Mouse (Mus musculus) thymus, adult 2 months (tissue): ENCODE measurements around the gene Psmb4. TPM values are rescaled to one million over a fixed set of nuclear protein-coding genes. Genes with fewer than 3 reads are reported as not detected.
A peak's percentile ranks its signal among the peaks of the same experiment; 100 is the strongest.
"Not testable (repeated sequence)": the region's sequence is repeated elsewhere in the genome, so short reads cannot be mapped to it uniquely, and the experiment has no call there.

Experiments
- DNase-seq: peaks from one replicate; pipeline ENCODE4 v3.0.0; 2021
- H3K27ac ChIP-seq: fragments of 200-500 bp; 2 replicates; pipeline ENCODE4 v1.5.1; 2012; ENCODE audit warnings: low read length, control low read depth; ENCODE audit not compliant: control insufficient read depth, insufficient read depth
- H3K27me3 ChIP-seq: fragments of 200-500 bp; 2 replicates; pipeline ENCODE4 v1.6.1; 2012; ENCODE audit warnings: mild to moderate bottlenecking, low read length, moderate library complexity, mixed read lengths; ENCODE audit not compliant: control insufficient read depth, insufficient read depth
- H3K36me3 ChIP-seq: fragments of 200-500 bp; 2 replicates; pipeline ENCODE4 v1.6.1; 2012; ENCODE audit warnings: mild to moderate bottlenecking, low read length, moderate library complexity; ENCODE audit not compliant: control insufficient read depth, insufficient read depth
- H3K4me1 ChIP-seq: fragments of 200-500 bp; replicated peaks from 2 replicates; pipeline ENCODE4 v1.6.1; 2012; ENCODE audit warnings: low read length; ENCODE audit not compliant: control insufficient read depth, insufficient read depth
- H3K4me3 ChIP-seq: fragments of 200-500 bp; 2 replicates; pipeline ENCODE4 v1.5.1; 2012; ENCODE audit warnings: mild to moderate bottlenecking, low read length, control low read depth, moderate library complexity; ENCODE audit not compliant: control insufficient read depth, insufficient read depth
- CTCF ChIP-seq: fragments of 200-500 bp; IDR thresholded peaks from 2 replicates; pipeline ENCODE4 v1.5.1; 2012; ENCODE audit warnings: mild to moderate bottlenecking, control low read depth, low read length, moderate library complexity, borderline replicate concordance; ENCODE audit not compliant: control insufficient read depth, poor library complexity, insufficient read depth; ENCODE audit errors: extremely low read depth
- POLR2A ChIP-seq: fragments of 200-500 bp; IDR thresholded peaks from 2 replicates; pipeline ENCODE4 v1.6.1; 2012; ENCODE audit warnings: mild to moderate bottlenecking, low read length, control low read depth, moderate library complexity; ENCODE audit not compliant: control insufficient read depth, poor library complexity, insufficient read depth; ENCODE audit errors: extremely low read depth
- WGBS: fragments of 180-500 bp; shearing (Covaris S2); methylation state at CpG from one replicate; pipeline ENCODE4 v1.1.7; 2018; 5-methylcytosine and 5-hydroxymethylcytosine counted together
- polyA plus RNA-seq: library from polyadenylated mRNA; depleted of rRNA; stranded (reverse); fragments of >200 nt; gene quantifications from 2 replicates; pipeline ENCODE4 v1.2.3, GENCODE M21; 2012; rRNA removed

The Psmb4 gene
- polyA plus RNA-seq, result 314 and 384 TPM in 2 replicates

DNA sequence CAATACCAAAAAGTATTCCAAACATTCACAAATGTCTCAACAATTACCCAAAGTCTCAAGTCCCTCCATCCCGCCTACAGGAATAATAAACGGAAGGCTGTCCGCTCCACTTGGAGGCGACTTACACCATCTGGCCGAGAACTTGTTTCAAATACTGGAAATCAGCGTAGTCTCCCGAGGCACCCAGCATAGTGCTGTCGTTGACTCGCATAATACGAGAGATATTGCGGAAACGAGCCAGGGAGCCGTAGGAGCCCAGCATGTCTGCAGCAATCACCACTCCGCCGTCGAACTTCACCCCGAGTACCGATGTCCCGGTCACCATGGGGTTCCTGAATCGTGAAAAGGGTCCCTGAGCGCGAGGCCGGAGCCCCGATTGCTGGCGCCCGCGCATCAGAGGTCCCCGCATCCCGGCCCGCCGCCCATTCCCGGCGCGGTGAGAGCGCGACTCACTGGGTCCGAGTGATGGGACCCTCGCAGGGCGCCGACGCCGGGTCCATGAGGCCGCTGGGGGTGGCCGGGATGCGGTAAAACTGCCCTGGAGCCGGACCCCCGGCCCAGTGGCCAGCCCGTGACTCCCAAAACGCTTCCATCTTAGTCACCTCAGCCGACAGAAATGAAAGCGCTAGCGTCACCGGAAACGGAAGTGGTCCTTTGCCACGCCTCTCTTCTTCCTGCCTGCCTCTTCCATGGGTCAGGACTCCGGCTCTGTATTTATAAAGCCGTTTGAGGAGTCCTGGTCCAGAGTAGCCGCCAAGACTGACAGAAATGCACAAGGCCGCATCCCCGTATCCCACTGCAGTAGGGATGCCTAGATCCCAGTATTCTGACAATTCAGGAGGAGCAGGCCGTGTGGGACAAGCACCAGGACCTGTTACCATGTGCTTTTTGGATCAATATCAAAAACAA is at the start of gene Psmb4:
TSS of gene Psmb4 (minus strand) at position 646 of the 909 bp plus-strand sequence.
- no peak within 1 kb of the TSS for H3K27ac ChIP-seq
- H3K27me3 ChIP-seq, result no peaks in the 10 kb centered on the region
- no peak for TF ChIP-seq CTCF
- peak; percentile 67 for TF ChIP-seq POLR2A
- peak within 1 kb of the TSS; percentile 92 for H3K4me3 ChIP-seq
- peak; percentile 81 for DNase-seq
- H3K36me3 ChIP-seq, result peaks cover 23% of the 10 kb centered on the region
- H3K4me1 ChIP-seq, result peaks cover 5% of the 10 kb centered on the region
- WGBS, result under 1% methylated on average over 61 of the region's 61 CpGs

- not testable (repeated sequence) for H3K36me3 ChIP-seq, H3K4me3 ChIP-seq, H3K27ac ChIP-seq, H3K27me3 ChIP-seq, H3K4me1 ChIP-seq, DNase-seq
- WGBS, result 93% methylated on average over 5 of the region's 5 CpGs
These were observed 49.4 kb upstream of the Psmb4 start for GRCm38 (mm10) chr3:94936147-94936546.

DNA sequence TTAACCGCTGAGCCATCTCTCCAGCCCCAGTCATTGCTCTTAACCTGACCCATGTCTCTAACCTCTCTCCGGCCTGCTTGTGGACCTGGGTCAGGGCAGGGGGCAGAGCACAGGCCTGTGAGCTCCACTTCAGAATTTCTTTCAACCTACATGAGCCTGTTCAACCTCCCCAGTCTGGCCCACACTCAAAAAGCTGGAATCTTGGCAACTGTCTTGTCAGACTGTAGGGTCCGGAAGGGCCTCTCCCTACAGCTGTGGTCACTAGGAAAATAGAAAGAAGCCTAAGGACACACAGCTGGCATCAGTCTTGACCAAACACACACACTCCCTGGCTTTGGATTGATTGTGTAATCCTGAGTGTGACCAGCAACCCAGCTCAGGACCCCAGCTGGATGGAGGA is 48.6 kb upstream of the Psmb4 start:
- H3K4me1 ChIP-seq, H3K27ac ChIP-seq, H3K4me3 ChIP-seq, DNase-seq, H3K36me3 ChIP-seq, H3K27me3 ChIP-seq: not testable (repeated sequence)
- WGBS, result 96% methylated on average over 3 of the region's 3 CpGs

- H3K27me3 ChIP-seq, H3K4me1 ChIP-seq, DNase-seq, H3K27ac ChIP-seq, H3K4me3 ChIP-seq, H3K36me3 ChIP-seq: not testable (repeated sequence)
- 97% methylated on average over 3 of the region's 3 CpGs for WGBS
These were observed 47.8 kb upstream of the Psmb4 start for GRCm38 (mm10) chr3:94934564-94934963.

GRCm38 (mm10) chr3:94933604-94934003 is 46.8 kb upstream of the Psmb4 start:
- H3K27ac ChIP-seq, H3K4me3 ChIP-seq, H3K36me3 ChIP-seq, H3K27me3 ChIP-seq, H3K4me1 ChIP-seq, DNase-seq: not testable (repeated sequence)
- WGBS, result no CpG with 5 or more reads among the region's 2 CpGs

GRCm38 (mm10) chr3:94932809-94933564 is 46.2 kb upstream of the Psmb4 start, which contains the start of gene Selenbp1:
Gene Selenbp1 (plus strand): TSS chr3:94933056.
- TF ChIP-seq POLR2A (no peak), CTCF (no peak)
- H3K4me3 ChIP-seq, result peak within 1 kb of the TSS; percentile 29
- no peak within 1 kb of the TSS for H3K27ac ChIP-seq
- WGBS, result 6% methylated on average over 16 of the region's 16 CpGs
- no peaks in the 10 kb centered on the region for H3K36me3 ChIP-seq
- peaks cover 5% of the 10 kb centered on the region for H3K4me1 ChIP-seq
- DNase-seq, result no peak
- H3K27me3 ChIP-seq, result no peaks in the 10 kb centered on the region

GRCm38 (mm10) chr3:94932279-94932678 is 45.5 kb upstream of the Psmb4 start:
- WGBS, result 77% methylated on average over 2 of the region's 2 CpGs
- H3K36me3 ChIP-seq, H3K4me3 ChIP-seq, H3K27me3 ChIP-seq, H3K27ac ChIP-seq, DNase-seq, H3K4me1 ChIP-seq: not testable (repeated sequence)

- H3K27ac ChIP-seq, H3K36me3 ChIP-seq, H3K4me1 ChIP-seq, H3K27me3 ChIP-seq, H3K4me3 ChIP-seq, DNase-seq: not testable (repeated sequence)
- WGBS, result 86% methylated on average over 10 of the region's 10 CpGs
These were observed 44.8 kb upstream of the Psmb4 start for GRCm38 (mm10) chr3:94931427-94932082.

DNA sequence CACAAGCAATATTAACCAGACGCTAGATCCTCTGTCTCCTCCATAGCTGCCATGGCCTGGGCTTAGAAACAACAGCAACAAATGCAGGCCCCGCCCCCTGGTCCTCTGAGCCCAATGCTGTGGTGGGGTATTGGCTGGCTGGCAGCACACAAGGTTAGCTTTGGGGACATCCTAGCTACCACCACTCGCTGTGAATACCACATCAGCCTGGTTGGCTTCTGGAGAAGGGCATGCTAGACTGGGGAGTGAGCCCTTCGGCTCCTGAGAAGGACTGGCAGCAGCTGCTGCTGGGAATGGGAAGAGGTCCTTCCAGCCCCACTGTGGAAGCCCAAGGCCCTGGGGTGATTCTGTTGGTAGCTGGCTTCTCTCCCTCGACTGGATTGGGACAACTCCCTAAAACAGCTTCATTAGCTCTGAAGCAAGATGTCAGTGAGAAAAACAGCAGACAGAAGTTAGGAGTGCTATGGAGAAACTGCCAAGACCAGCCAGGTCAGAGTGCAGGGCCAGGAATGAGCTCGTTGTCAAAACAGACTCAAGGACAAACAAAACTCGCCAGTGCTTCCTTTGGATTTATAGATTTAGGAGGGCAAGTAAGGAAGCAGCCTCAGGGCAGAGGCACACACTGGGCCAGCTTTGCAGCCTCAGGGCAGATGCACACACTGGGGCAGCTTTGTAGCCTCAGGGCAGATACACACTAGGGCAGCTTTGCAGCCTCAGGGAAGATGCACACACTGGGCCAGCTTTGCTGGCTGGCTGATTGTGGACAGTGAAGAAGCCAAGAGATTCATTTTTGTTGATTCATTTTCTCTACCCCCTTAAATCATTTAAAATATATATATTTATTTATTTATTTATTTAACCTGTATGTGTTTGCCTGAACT is 43.9 kb upstream of the Psmb4 start:
- H3K4me1 ChIP-seq, DNase-seq, H3K27ac ChIP-seq, H3K36me3 ChIP-seq, H3K27me3 ChIP-seq, H3K4me3 ChIP-seq: not testable (repeated sequence)
- 85% methylated on average over 7 of the region's 7 CpGs for WGBS
